Mouse (Mus musculus): ENCODE measurements around the gene Ing2. TPM values are rescaled to one million over a fixed set of nuclear protein-coding genes. Genes with fewer than 3 reads are reported as not detected.
A peak's percentile ranks its signal among the peaks of the same experiment; 100 is the strongest.

The Ing2 gene
- polyA plus RNA-seq, 1 experiment from 2014 or later = 8.6 TPM

GRCm38 (mm10) chr8:47649551-47649950 lies 25.8 kb downstream of the Ing2 start:
- 67% methylated on average over 9 of the region's 9 CpGs for WGBS (ENCODE audit: insufficient replicate concordance)

GRCm38 (mm10) chr8:47642514-47643064 lies 32.8 kb downstream of the Ing2 start:
- 77% methylated on average over 9 of the region's 9 CpGs for WGBS (ENCODE audit: insufficient replicate concordance)
- H3K9ac ChIP-seq = no peak overlapping the region
- H3K4me1 ChIP-seq (replicated peaks) = no peaks in the 10 kb centered on the region
- H3K36me3 ChIP-seq = no peaks in the 10 kb centered on the region
- H3K4me3 ChIP-seq (replicated peaks) = no peak overlapping the region
- no peak overlapping the region for H3K27ac ChIP-seq
- ATAC-seq (ENCODE audit: low read depth) = no peak
- DNase-seq = no peak
- H3K9me3 ChIP-seq (replicated peaks) = 0 out of 2 replicates have a peak, but pooled peaks cover 9% of the 10 kb centered on the region
- H3K27me3 ChIP-seq = no peaks in the 10 kb centered on the region
- H3K4me2 ChIP-seq = no peak overlapping the region

More at GRCm38 (mm10) chr8:47649551-47649950, 25.8 kb downstream of the Ing2 start:
- Histone ChIP-seq H3K27ac (no peak overlapping the region), H3K9ac (no peak overlapping the region), H3K27me3 (no peaks in the 10 kb centered on the region), H3K4me1 (replicated peaks) (no peaks in the 10 kb centered on the region), H3K4me2 (no peak overlapping the region), H3K4me3 (replicated peaks) (no peak overlapping the region), H3K36me3 (no peaks in the 10 kb centered on the region), H3K9me3 (replicated peaks) (no peaks in the 10 kb centered on the region)
- no peak for ATAC-seq (ENCODE audit: low read depth)
- no peak for DNase-seq

GRCm38 (mm10) chr8:47637152-47637551 lies 38.2 kb downstream of the Ing2 start:
- no peak overlapping the region for H3K27ac ChIP-seq
- DNase-seq = no peak
- H3K4me3 ChIP-seq (replicated peaks) = no peak overlapping the region
- no peaks in the 10 kb centered on the region for H3K27me3 ChIP-seq
- H3K9ac ChIP-seq = no peak overlapping the region
- 0 out of 2 replicates have a peak, but pooled peaks cover 2% of the 10 kb centered on the region for H3K9me3 ChIP-seq (replicated peaks)
- H3K4me2 ChIP-seq = no peak overlapping the region
- H3K36me3 ChIP-seq = no peaks in the 10 kb centered on the region
- 49% methylated on average over 4 of the region's 4 CpGs for WGBS (ENCODE audit: insufficient replicate concordance)
- ATAC-seq (ENCODE audit: low read depth) = no peak
- no peaks in the 10 kb centered on the region for H3K4me1 ChIP-seq (replicated peaks)

DNA sequence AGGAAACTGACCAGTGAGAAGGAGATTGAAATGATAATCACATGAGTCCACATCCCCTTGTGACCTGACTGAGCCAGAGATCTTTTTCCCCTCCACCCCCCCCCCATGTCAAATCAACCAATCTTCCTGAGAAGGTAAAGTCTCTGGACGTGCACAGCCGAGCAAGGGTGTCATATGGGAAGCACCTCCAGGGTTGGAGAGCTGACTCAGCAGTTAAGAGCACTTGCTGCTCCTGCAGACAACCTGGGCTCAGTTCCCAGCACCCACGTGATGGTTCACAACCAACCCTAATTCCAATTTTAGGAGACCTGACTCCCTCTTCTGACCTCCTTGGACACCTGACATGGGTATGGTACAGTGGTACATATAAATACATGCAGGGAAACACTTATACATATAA lies 39.3 kb downstream of the Ing2 start:
- no peaks in the 10 kb centered on the region for H3K4me1 ChIP-seq (replicated peaks)
- H3K27ac ChIP-seq = no peak overlapping the region
- ATAC-seq (ENCODE audit: low read depth) (no peak), DNase-seq (no peak)
- WGBS (ENCODE audit: insufficient replicate concordance) = 45% methylated on average over 3 of the region's 3 CpGs
- 0 out of 2 replicates have a peak, but pooled peaks cover 2% of the 10 kb centered on the region for H3K9me3 ChIP-seq (replicated peaks)
- H3K9ac ChIP-seq = no peak overlapping the region
- H3K36me3 ChIP-seq = no peaks in the 10 kb centered on the region
- H3K4me2 ChIP-seq = no peak overlapping the region
- no peaks in the 10 kb centered on the region for H3K27me3 ChIP-seq
- no peak overlapping the region for H3K4me3 ChIP-seq (replicated peaks)

- DNase-seq = no peak
- Histone ChIP-seq H3K9me3 (replicated peaks) (0 out of 2 replicates have a peak, but pooled peaks cover 2% of the 10 kb centered on the region), H3K9ac (no peak overlapping the region), H3K4me1 (replicated peaks) (no peaks in the 10 kb centered on the region), H3K27ac (no peak overlapping the region), H3K36me3 (no peaks in the 10 kb centered on the region), H3K27me3 (no peaks in the 10 kb centered on the region), H3K4me3 (replicated peaks) (no peak overlapping the region), H3K4me2 (peak overlapping the region; percentile 5; the same call in 1 of the 2 replicates)
- 37% methylated on average over 10 of the region's 10 CpGs for WGBS (ENCODE audit: insufficient replicate concordance)
- no peak for ATAC-seq (ENCODE audit: low read depth)
Measured at GRCm38 (mm10) chr8:47634791-47635341, 40.5 kb downstream of the Ing2 start.

DNA sequence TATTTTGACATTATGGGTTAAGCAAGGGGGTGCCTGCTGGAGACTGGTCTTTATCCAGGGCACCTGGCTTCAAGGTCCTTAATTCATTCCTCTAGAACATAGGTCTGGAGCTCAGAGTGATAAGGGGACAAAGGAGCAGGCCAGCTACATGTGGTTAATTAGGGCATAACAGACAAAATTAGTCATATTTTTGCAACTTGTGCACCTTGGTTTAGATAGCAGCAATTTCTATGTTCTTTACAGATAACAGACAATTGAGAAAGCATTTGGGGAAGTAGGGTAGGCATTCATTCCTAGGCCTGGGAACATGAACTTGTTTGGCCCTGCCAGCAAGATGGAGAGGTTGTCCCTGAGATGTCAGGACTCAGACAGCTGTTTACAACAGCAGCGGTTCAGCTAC lies 54.2 kb downstream of the Ing2 start:
- WGBS (ENCODE audit: insufficient replicate concordance) = 80% methylated on average over 1 of the region's 1 CpGs

More for the DNA sequence above, 54.2 kb downstream of the Ing2 start:
- no peak overlapping the region for H3K4me3 ChIP-seq (replicated peaks)
- H3K27me3 ChIP-seq = no peaks in the 10 kb centered on the region
- ATAC-seq (ENCODE audit: low read depth) = no peak
- no peak overlapping the region for H3K9ac ChIP-seq
- DNase-seq = no peak
- no peak overlapping the region for H3K4me2 ChIP-seq
- no peaks in the 10 kb centered on the region for H3K4me1 ChIP-seq (replicated peaks)
- no peak overlapping the region for H3K27ac ChIP-seq
- H3K9me3 ChIP-seq (replicated peaks) = no peaks in the 10 kb centered on the region
- H3K36me3 ChIP-seq = no peaks in the 10 kb centered on the region

Other genes with a start within 250 kb of the Ing2 start
- gene Stox2, start 229.2 kb downstream of the Ing2 start, polyA plus RNA-seq (2015; fragmentation: Nextera tagmentation; extraction: Ambion mirVana) = 0.46 and 0.61 TPM in 2 replicates
- 14.3 and 17.6 TPM in 2 replicates for gene Trappc11, start 142.1 kb downstream of the Ing2 start, polyA plus RNA-seq (2015; fragmentation: Nextera tagmentation; extraction: Ambion mirVana)
- 30.5 and 31.8 TPM in 2 replicates for gene Rwdd4a, start 141.9 kb downstream of the Ing2 start, polyA plus RNA-seq (2015; fragmentation: Nextera tagmentation; extraction: Ambion mirVana)
- 13.5 and 16.1 TPM in 2 replicates for gene Cdkn2aip, start 38.4 kb upstream of the Ing2 start, polyA plus RNA-seq (2015; fragmentation: Nextera tagmentation; extraction: Ambion mirVana)
- gene Cldn24, start 146.6 kb upstream of the Ing2 start, polyA plus RNA-seq (2015; fragmentation: Nextera tagmentation; extraction: Ambion mirVana) = not detected in 2 replicates
- not detected in 2 replicates for gene Cldn22, start 148.9 kb upstream of the Ing2 start, polyA plus RNA-seq (2015; fragmentation: Nextera tagmentation; extraction: Ambion mirVana)